Mouse (Mus musculus): ENCODE measurements at regions not wholly inside any gene's neighbourhood (a gene's known extent, or its start where the extent isn't known, plus 50 kb on each side); places are given as distances from the start of the nearest gene placed in this dataset.

GRCm38 (mm10) chr9:83324336-83324735, 116.6 kb downstream of the Lca5 start:
- in situ Hi-C loops (cut with MboI; ENCODE audit: low pct_ligation_motif_present, low pct_unique_long_range_greater_than_20kb, low sequenced_read_pairs), result no loop called here
- dilution Hi-C loops (cut with MboI; ENCODE audit: extremely low pct_ligation_motif_present, extremely low pct_unique_long_range_greater_than_20kb, low sequenced_read_pairs), result no loop called here
- TF ChIP-seq CTCF (conservative IDR thresholded peaks at IDR 0.05 in 1 of 2, IDR thresholded peaks at IDR 0.05 in 1 of 2; ENCODE audit: low read depth in 2 of 2, low read length in 2 of 2) (no peak), NELFE (IDR thresholded peaks at IDR 0.05; ENCODE audit: low read depth, low read length) (no peak), MYC (IDR thresholded peaks at IDR 0.05; ENCODE audit: low read depth, low read length) (no peak), MAFK (IDR thresholded peaks at IDR 0.05; ENCODE audit: insufficient replicate concordance, low read length) (no peak), JUN (IDR thresholded peaks at IDR 0.05; ENCODE audit: insufficient read depth, low read depth, low read length) (no peak), MEF2A (IDR thresholded peaks at IDR 0.05; ENCODE audit: borderline replicate concordance, low read depth, low read length) (no peak), IRF4 (IDR thresholded peaks at IDR 0.05; ENCODE audit: low read depth, low read length) (no peak)
- Histone ChIP-seq H3K79me2 (replicated peaks; ENCODE audit: control insufficient read depth, extremely low read depth, insufficient read depth, poor library complexity, severe bottlenecking) (no peaks in the 10 kb centered on the region), H3K27me3 (replicated peaks) (no peaks in the 10 kb centered on the region), H3K27ac (ENCODE audit: insufficient read depth, low read depth) (no peak overlapping the region), H3K4me2 (ENCODE audit: insufficient read depth, low read depth, poor library complexity, severe bottlenecking) (no peak overlapping the region), H3K4me1 (ENCODE audit: control insufficient read depth in 1 of 2, insufficient read depth in 2 of 2) (peaks cover 2 to 25% of the 10 kb centered on the region in 2 experiments; a peak in 2 of 4 replicates), H3K36me3 (replicated peaks in 1 of 2; ENCODE audit: control insufficient read depth in 1 of 2, insufficient read depth in 1 of 2, low read length in 1 of 2) (no peaks in the 10 kb centered on the region), H3K9me3 (replicated peaks; ENCODE audit: low read length) (no peaks in the 10 kb centered on the region), H3K4me3 (replicated peaks in 1 of 3; ENCODE audit: low read depth in 2 of 3, low read length in 2 of 3, poor library complexity in 1 of 3) (no peak overlapping the region), H3K9ac (ENCODE audit: insufficient read depth, low read depth) (no peak overlapping the region)
- DNase-seq (ENCODE audit: extremely low read depth), result no peak

GRCm38 (mm10) chr9:83322991-83323583, 117.8 kb downstream of the Lca5 start:
- no peak overlapping the region for H3K4me2 ChIP-seq (ENCODE audit: insufficient read depth, low read depth, poor library complexity, severe bottlenecking)
- H3K9ac ChIP-seq (ENCODE audit: insufficient read depth, low read depth), result no peak overlapping the region
- no peak for DNase-seq (ENCODE audit: extremely low read depth)
- dilution Hi-C loops (cut with MboI; ENCODE audit: extremely low pct_ligation_motif_present, extremely low pct_unique_long_range_greater_than_20kb, low sequenced_read_pairs), result no loop called here
- H3K36me3 ChIP-seq (replicated peaks in 1 of 2; ENCODE audit: control insufficient read depth in 1 of 2, insufficient read depth in 1 of 2, low read length in 1 of 2), result no peaks in the 10 kb centered on the region
- peaks cover 2 to 25% of the 10 kb centered on the region in 2 experiments; a peak in 2 of 4 replicates for H3K4me1 ChIP-seq (ENCODE audit: control insufficient read depth in 1 of 2, insufficient read depth in 2 of 2)
- H3K27me3 ChIP-seq (replicated peaks), result no peaks in the 10 kb centered on the region
- H3K27ac ChIP-seq (ENCODE audit: insufficient read depth, low read depth), result no peak overlapping the region
- no peak overlapping the region for H3K4me3 ChIP-seq (replicated peaks in 1 of 3; ENCODE audit: low read depth in 2 of 3, low read length in 2 of 3, poor library complexity in 1 of 3)
- H3K9me3 ChIP-seq (replicated peaks; ENCODE audit: low read length), result no peaks in the 10 kb centered on the region
- no peak for TF ChIP-seq CHD1 (IDR thresholded peaks at IDR 0.05; ENCODE audit: low read depth, low read length)
- TF ChIP-seq USF2 (conservative IDR thresholded peaks at IDR 0.05; ENCODE audit: low read depth, low read length), result no peak
- TF ChIP-seq POLR2AphosphoS2 (IDR thresholded peaks at IDR 0.05; ENCODE audit: low read depth, low read length), result no peak
- no peak for TF ChIP-seq MEF2A (IDR thresholded peaks at IDR 0.05; ENCODE audit: borderline replicate concordance, low read depth, low read length)
- no peak for TF ChIP-seq ZMIZ1 (IDR thresholded peaks at IDR 0.05; ENCODE audit: low read depth, low read length)
- no peak for TF ChIP-seq PAX5 (IDR thresholded peaks at IDR 0.05; ENCODE audit: low read length)
- no peak for TF ChIP-seq MYC (IDR thresholded peaks at IDR 0.05; ENCODE audit: low read depth, low read length)
- TF ChIP-seq MAZ (IDR thresholded peaks at IDR 0.05; ENCODE audit: low read depth, low read length), result no peak
- no peak for TF ChIP-seq HCFC1 (IDR thresholded peaks at IDR 0.05; ENCODE audit: low read depth, low read length)
- TF ChIP-seq GABPA (IDR thresholded peaks at IDR 0.05; ENCODE audit: insufficient replicate concordance, low read depth, low read length), result no peak
- TF ChIP-seq JUN (IDR thresholded peaks at IDR 0.05; ENCODE audit: insufficient read depth, low read depth, low read length), result no peak
- no peak for TF ChIP-seq ZC3H11A (IDR thresholded peaks at IDR 0.05; ENCODE audit: low read depth, low read length)
- TF ChIP-seq RAD21 (IDR thresholded peaks at IDR 0.05; ENCODE audit: low read depth, low read length), result no peak
- TF ChIP-seq ZKSCAN1 (IDR thresholded peaks at IDR 0.05; ENCODE audit: borderline replicate concordance, low read depth, low read length), result no peak
- no peaks in the 10 kb centered on the region for H3K79me2 ChIP-seq (replicated peaks; ENCODE audit: control insufficient read depth, extremely low read depth, insufficient read depth, poor library complexity, severe bottlenecking)
- in situ Hi-C loops (cut with MboI; ENCODE audit: low pct_ligation_motif_present, low pct_unique_long_range_greater_than_20kb, low sequenced_read_pairs), result no loop called here
